Mouse (Mus musculus): ENCODE measurements around the gene Msi1. TPM values are rescaled to one million over a fixed set of nuclear protein-coding genes. Genes with fewer than 3 reads are reported as not detected.
A peak's percentile ranks its signal among the peaks of the same experiment; 100 is the strongest.
"Not testable (repeated sequence)": the region's sequence is repeated elsewhere in the genome, so short reads cannot be mapped to it uniquely, and the experiment has no call there.

Gene Msi1
- polyA plus RNA-seq, 1 experiment from 2014 or later, result 16.0 TPM

DNA sequence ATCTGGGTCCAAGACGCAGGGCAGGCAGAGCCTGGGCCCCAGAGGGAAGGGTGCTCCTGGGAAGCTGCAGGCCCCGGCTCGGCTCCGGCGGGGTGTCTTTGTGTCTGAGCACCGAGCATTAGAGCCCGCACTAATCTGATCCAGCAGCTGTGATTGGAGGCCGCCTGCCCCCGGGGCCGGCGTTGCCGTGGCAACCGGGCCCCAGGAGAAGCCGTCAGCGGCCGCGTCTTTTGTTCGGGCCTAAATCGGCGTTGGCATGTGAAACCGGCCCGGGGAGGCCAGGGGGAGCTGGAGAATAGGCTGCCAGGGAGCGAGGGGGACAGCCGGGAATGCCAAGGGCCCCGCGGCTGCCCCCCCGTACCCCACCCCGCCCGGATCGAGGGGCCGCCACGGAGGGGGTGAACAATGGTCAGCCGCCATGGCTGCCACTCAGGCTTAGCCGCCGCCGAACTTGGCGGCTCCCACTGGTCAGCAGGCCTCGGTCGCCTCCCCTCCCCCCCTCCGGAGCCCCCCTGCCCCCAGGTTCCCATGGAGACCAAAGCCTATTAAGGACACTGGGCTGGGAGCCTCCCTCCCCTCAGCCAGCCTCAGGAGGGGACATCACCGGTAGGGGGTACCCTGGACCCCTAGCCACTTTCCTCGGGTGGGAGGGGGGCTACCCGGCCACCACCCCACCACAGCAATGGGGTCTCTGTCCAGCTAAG, 7.2 kb downstream of the Msi1 start:
- 4% methylated on average over 10 of the region's 43 CpGs for WGBS

DNA sequence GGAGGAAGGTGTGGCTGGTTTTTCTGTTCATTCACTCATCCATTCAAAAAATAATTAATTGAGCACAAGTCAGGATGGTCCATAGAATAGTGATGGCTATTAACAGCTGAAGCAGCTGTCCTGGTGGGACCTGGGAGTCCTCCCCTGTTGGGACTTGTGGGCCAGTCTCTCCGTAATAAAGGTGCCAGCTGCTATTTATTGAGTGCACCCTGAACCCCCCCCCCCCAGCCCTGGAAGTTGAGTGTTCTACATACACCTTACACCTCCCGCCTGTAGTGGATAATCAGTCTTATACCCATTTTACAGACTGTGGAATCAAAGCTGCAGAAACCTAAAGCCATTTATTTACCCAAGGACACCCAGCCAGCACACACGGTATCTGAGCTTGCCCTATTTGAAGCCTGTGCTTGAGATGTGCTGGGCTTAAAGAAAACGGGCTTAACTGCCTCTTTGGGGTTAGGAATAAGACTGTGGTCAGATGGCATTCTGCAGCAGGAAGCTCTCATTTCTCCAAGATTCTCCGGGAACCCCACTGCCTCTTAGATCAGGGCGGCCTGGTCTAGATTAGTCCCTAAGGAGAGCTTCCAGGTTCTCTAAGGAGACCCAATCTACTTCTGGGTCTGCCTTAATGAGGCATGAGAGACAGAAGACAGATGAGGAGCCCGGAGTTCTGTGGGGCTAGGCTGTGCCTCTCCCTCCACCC, 8.0 kb downstream of the Msi1 start:
- DNase-seq (ENCODE audit: low spot score), result peak; percentile 17
- Histone ChIP-seq H3K27ac (replicated peaks; ENCODE audit: low read depth, low read length) (peak overlapping the region; percentile 92), H3K27me3 (replicated peaks; ENCODE audit: control insufficient read depth, insufficient read depth, low read length) (no peaks in the 10 kb centered on the region), H3K4me1 (ENCODE audit: control insufficient read depth, insufficient read depth, low read length) (peaks cover 41% of the 10 kb centered on the region), H3K36me3 (ENCODE audit: control insufficient read depth, insufficient read depth, low read length) (peaks cover 59% of the 10 kb centered on the region), H3K4me3 (ENCODE audit: low read depth, low read length) (no peak overlapping the region), H3K9me3 (ENCODE audit: control insufficient read depth, low read length) (no peaks in the 10 kb centered on the region), H3K4me2 (ENCODE audit: low read depth, low read length) (peak overlapping the region; percentile 73), H3K9ac (ENCODE audit: low read depth, low read length) (peak overlapping the region; percentile 68)
- ATAC-seq (ENCODE audit: low read depth), result no peak; the same call in 1 of the 2 replicates
- WGBS, result 33% methylated on average over 7 of the region's 7 CpGs

More for the DNA sequence above, 7.2 kb downstream of the Msi1 start:
- Histone ChIP-seq H3K9me3 (ENCODE audit: control insufficient read depth, low read length) (no peaks in the 10 kb centered on the region), H3K27me3 (replicated peaks; ENCODE audit: control insufficient read depth, insufficient read depth, low read length) (no peaks in the 10 kb centered on the region), H3K4me2 (ENCODE audit: low read depth, low read length) (peak overlapping the region; percentile 73), H3K9ac (ENCODE audit: low read depth, low read length) (peak overlapping the region; percentile 68), H3K4me3 (ENCODE audit: low read depth, low read length) (peak overlapping the region; percentile 36), H3K4me1 (ENCODE audit: control insufficient read depth, insufficient read depth, low read length) (peaks cover 49% of the 10 kb centered on the region), H3K36me3 (ENCODE audit: control insufficient read depth, insufficient read depth, low read length) (peaks cover 51% of the 10 kb centered on the region), H3K27ac (replicated peaks; ENCODE audit: low read depth, low read length) (peak overlapping the region; percentile 92)
- DNase-seq (ENCODE audit: low spot score) (peak; percentile 97), ATAC-seq (ENCODE audit: low read depth) (peak; percentile 93)

DNA sequence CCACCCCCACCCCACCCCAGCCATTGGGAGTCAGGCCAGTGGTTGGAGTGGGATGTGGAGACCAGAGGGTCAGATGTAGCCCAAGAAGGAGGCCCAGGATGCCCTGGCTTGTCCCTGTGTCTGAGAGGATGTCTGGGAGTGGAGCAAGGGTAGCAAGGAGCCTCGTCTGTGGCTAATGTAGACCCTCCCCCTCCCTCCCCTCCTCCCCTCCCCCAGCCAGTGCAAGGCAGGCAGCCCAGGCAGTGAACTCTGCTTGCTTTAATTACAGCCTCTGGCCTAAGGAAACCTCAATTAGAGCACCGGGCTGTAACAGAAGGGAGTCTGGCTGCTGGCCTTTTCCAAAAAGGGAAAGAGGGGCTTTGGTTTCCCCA, 8.5 kb downstream of the Msi1 start:
- H3K9me3 ChIP-seq (ENCODE audit: control insufficient read depth, low read length), result no peaks in the 10 kb centered on the region
- H3K4me1 ChIP-seq (ENCODE audit: control insufficient read depth, insufficient read depth, low read length), result peaks cover 41% of the 10 kb centered on the region
- H3K4me3 ChIP-seq (ENCODE audit: low read depth, low read length), result no peak overlapping the region
- H3K4me2 ChIP-seq (ENCODE audit: low read depth, low read length), result peak overlapping the region; percentile 73
- peaks cover 61% of the 10 kb centered on the region for H3K36me3 ChIP-seq (ENCODE audit: control insufficient read depth, insufficient read depth, low read length)
- H3K27ac ChIP-seq (replicated peaks; ENCODE audit: low read depth, low read length), result peak overlapping the region; percentile 92
- peak; percentile 1; the same call in 1 of the 2 replicates for ATAC-seq (ENCODE audit: low read depth)
- WGBS, result 7% methylated on average over 2 of the region's 2 CpGs
- peak; percentile 68 for DNase-seq (ENCODE audit: low spot score)
- 0 out of 2 replicates have a peak overlapping the region, but pooled peaks have one; percentile 26 for H3K9ac ChIP-seq (ENCODE audit: low read depth, low read length)
- H3K27me3 ChIP-seq (replicated peaks; ENCODE audit: control insufficient read depth, insufficient read depth, low read length), result no peaks in the 10 kb centered on the region

DNA sequence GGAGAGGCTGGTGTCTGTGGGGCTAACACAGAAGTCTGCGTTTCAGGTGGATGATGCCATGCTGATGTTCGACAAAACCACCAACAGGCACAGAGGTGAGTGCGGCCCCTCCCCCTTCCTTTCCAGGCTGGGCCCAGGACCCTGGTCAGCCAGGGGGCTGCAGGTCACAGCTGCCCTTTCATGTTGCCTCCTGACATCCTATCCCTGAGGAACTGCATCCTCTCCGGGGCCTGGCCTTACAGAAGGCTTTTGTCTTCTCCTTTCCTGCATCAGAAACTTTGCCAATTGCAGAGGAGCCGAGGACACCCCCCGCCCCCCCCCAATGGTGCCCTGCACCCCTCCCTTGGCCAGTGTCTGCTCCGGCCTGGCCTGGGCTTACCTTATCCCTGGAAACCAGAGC, 9.3 kb downstream of the Msi1 start:
- Histone ChIP-seq H3K27me3 (replicated peaks; ENCODE audit: control insufficient read depth, insufficient read depth, low read length) (no peaks in the 10 kb centered on the region), H3K4me3 (ENCODE audit: low read depth, low read length) (no peak overlapping the region), H3K4me2 (ENCODE audit: low read depth, low read length) (no peak overlapping the region), H3K27ac (replicated peaks; ENCODE audit: low read depth, low read length) (no peak overlapping the region), H3K9me3 (ENCODE audit: control insufficient read depth, low read length) (no peaks in the 10 kb centered on the region), H3K36me3 (ENCODE audit: control insufficient read depth, insufficient read depth, low read length) (peaks cover 64% of the 10 kb centered on the region), H3K4me1 (ENCODE audit: control insufficient read depth, insufficient read depth, low read length) (peaks cover 41% of the 10 kb centered on the region), H3K9ac (ENCODE audit: low read depth, low read length) (0 out of 2 replicates have a peak overlapping the region, but pooled peaks have one; percentile 37)
- DNase-seq (ENCODE audit: low spot score) (no peak), ATAC-seq (ENCODE audit: low read depth) (no peak)
- 18% methylated on average over 7 of the region's 7 CpGs for WGBS

DNA sequence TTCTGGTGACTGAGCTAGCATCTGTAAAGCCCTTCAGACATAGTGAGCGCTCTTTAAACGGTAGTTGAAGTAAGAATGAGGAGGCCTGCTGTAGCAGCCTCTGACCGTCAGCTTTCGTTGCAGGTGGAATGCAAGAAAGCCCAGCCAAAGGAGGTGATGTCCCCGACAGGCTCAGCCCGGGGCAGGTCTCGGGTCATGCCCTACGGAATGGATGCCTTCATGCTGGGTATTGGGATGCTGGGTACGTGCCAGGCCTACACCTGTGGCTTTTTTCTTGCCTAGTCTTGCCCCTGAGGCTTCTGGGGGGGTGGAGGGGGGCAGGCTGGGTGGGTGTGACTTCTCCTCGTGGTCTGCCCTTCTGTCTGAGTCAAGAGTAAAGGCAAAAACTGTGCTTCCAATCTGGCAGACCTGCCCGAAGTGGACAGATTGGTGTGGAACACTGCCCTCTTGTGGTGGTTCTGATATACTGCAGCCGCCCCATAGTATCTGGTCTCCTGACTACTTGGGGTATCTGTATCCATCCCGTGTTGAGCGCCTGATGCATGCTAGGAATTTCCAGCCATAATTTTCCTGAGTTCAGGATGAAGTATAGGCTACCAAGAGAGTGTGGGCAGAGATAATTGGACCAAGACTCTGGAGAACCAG, 11.9 kb downstream of the Msi1 start:
- H3K4me3 ChIP-seq (ENCODE audit: low read depth, low read length), result no peak overlapping the region
- ATAC-seq (ENCODE audit: low read depth) (peak; percentile 22; the same call in 1 of the 2 replicates), DNase-seq (ENCODE audit: low spot score) (peak; percentile 90)
- no peak overlapping the region for H3K4me2 ChIP-seq (ENCODE audit: low read depth, low read length)
- 33% methylated on average over 14 of the region's 14 CpGs for WGBS
- no peak overlapping the region for H3K9ac ChIP-seq (ENCODE audit: low read depth, low read length)
- no peak overlapping the region for H3K27ac ChIP-seq (replicated peaks; ENCODE audit: low read depth, low read length)
- H3K36me3 ChIP-seq (ENCODE audit: control insufficient read depth, insufficient read depth, low read length), result peaks cover 74% of the 10 kb centered on the region
- no peaks in the 10 kb centered on the region for H3K27me3 ChIP-seq (replicated peaks; ENCODE audit: control insufficient read depth, insufficient read depth, low read length)
- H3K4me1 ChIP-seq (ENCODE audit: control insufficient read depth, insufficient read depth, low read length), result peaks cover 15% of the 10 kb centered on the region
- no peaks in the 10 kb centered on the region for H3K9me3 ChIP-seq (ENCODE audit: control insufficient read depth, low read length)

DNA sequence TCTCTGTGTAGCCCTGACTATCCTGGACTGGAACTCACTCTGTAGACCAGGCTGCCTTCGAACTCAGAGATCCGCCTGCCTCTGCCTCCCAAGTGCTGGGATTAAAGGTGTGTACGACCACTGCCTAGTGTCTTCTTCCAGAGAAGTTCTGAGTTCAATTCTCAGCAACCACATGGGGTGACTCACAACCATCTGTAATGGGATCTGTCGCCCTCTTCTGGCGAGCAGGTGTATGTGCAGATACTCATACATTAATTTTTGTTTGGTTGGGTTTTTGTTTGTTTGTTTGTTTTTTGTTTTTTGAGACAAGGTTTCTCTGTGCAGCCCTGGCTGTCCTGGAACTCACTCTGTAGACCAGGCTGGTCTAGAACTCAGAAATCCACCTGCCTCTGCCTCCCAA, 13.3 kb downstream of the Msi1 start:
- H3K36me3 ChIP-seq (ENCODE audit: control insufficient read depth, insufficient read depth, low read length), result peaks cover 82% of the 10 kb centered on the region
- H3K4me1 ChIP-seq (ENCODE audit: control insufficient read depth, insufficient read depth, low read length); H3K27ac ChIP-seq (replicated peaks; ENCODE audit: low read depth, low read length); H3K4me2 ChIP-seq (ENCODE audit: low read depth, low read length); H3K9ac ChIP-seq (ENCODE audit: low read depth, low read length); H3K27me3 ChIP-seq (replicated peaks; ENCODE audit: control insufficient read depth, insufficient read depth, low read length); DNase-seq (ENCODE audit: low spot score); H3K4me3 ChIP-seq (ENCODE audit: low read depth, low read length); ATAC-seq (ENCODE audit: low read depth); H3K9me3 ChIP-seq (ENCODE audit: control insufficient read depth, low read length): not testable (repeated sequence)
- 81% methylated on average over 5 of the region's 5 CpGs for WGBS

DNA sequence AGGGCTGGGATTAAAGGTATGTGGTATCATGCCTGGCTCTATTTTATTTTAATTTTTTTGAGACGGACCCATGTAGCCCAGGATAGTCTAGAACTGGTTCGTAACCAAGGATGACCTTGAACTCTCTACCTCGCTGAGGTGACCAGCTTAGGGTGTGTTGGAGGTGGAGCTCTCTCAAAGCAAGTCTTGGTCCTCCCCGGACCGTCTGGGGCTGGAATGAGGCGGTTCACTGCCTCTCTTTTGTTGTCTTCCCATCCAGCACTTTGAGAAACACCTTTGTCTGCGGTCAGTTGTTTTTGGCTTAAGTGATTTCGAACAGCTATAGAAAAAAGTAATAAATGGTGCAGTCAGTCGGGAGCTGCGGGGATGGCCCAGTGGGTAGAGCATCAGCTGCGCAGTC, 14.7 kb downstream of the Msi1 start:
- DNase-seq (ENCODE audit: low spot score) (no peak), ATAC-seq (ENCODE audit: low read depth) (no peak)
- 93% methylated on average over 11 of the region's 11 CpGs for WGBS
- H3K4me3 ChIP-seq (ENCODE audit: low read depth, low read length), result no peak overlapping the region
- no peak overlapping the region for H3K4me2 ChIP-seq (ENCODE audit: low read depth, low read length)
- H3K9ac ChIP-seq (ENCODE audit: low read depth, low read length), result no peak overlapping the region
- no peaks in the 10 kb centered on the region for H3K9me3 ChIP-seq (ENCODE audit: control insufficient read depth, low read length)
- H3K27me3 ChIP-seq (replicated peaks; ENCODE audit: control insufficient read depth, insufficient read depth, low read length), result no peaks in the 10 kb centered on the region
- no peaks in the 10 kb centered on the region for H3K4me1 ChIP-seq (ENCODE audit: control insufficient read depth, insufficient read depth, low read length)
- H3K36me3 ChIP-seq (ENCODE audit: control insufficient read depth, insufficient read depth, low read length), result peaks cover 88% of the 10 kb centered on the region
- H3K27ac ChIP-seq (replicated peaks; ENCODE audit: low read depth, low read length), result no peak overlapping the region

DNA sequence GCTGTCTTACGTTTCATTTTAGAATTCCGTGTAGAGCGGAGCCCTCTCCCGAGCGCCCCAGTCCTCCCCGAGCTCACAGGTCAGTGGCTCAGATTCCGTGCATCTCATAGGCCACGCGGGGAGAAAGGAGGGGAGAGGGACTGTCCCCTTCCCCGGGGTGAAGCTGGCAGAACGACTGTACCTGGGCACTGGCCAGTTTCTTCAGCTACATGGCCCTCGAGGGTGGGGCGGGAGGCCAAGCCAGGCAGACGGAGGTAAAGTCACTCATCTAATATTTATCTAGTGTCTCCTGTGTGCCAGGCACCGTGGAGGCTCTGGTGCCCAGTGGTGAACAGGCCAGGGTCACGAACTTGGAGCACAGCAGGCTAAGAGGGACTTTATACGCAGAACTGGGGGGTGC, 17.7 kb downstream of the Msi1 start:
- Histone ChIP-seq H3K36me3 (ENCODE audit: control insufficient read depth, insufficient read depth, low read length) (peaks cover 96% of the 10 kb centered on the region), H3K9me3 (ENCODE audit: control insufficient read depth, low read length) (no peaks in the 10 kb centered on the region), H3K4me2 (ENCODE audit: low read depth, low read length) (no peak overlapping the region), H3K27me3 (replicated peaks; ENCODE audit: control insufficient read depth, insufficient read depth, low read length) (no peaks in the 10 kb centered on the region), H3K27ac (replicated peaks; ENCODE audit: low read depth, low read length) (no peak overlapping the region), H3K4me3 (ENCODE audit: low read depth, low read length) (no peak overlapping the region), H3K9ac (ENCODE audit: low read depth, low read length) (no peak overlapping the region), H3K4me1 (ENCODE audit: control insufficient read depth, insufficient read depth, low read length) (no peaks in the 10 kb centered on the region)
- ATAC-seq (ENCODE audit: low read depth) (no peak), DNase-seq (ENCODE audit: low spot score) (no peak)
- 83% methylated on average over 17 of the region's 17 CpGs for WGBS
